Mouse (Mus musculus) cortical plate, adult 2 months (tissue): Measurements from ENCODE around the gene Fgf22.

Source experiments
- CTCF ChIP-seq: fragments of 200-500 bp; IDR thresholded peaks from 2 replicates; pipeline ENCODE4 v1.5.1; 2011; ENCODE audit warnings: mild to moderate bottlenecking, control low read depth, low read length; ENCODE audit not compliant: insufficient read depth; ENCODE audit errors: extremely low read depth
- POLR2A ChIP-seq: fragments of 200-500 bp; IDR thresholded peaks from 2 replicates; pipeline ENCODE4 v1.6.1; 2011; ENCODE audit warnings: mild to moderate bottlenecking, low read length, control low read depth; ENCODE audit not compliant: insufficient read depth; ENCODE audit errors: extremely low read depth

DNA sequence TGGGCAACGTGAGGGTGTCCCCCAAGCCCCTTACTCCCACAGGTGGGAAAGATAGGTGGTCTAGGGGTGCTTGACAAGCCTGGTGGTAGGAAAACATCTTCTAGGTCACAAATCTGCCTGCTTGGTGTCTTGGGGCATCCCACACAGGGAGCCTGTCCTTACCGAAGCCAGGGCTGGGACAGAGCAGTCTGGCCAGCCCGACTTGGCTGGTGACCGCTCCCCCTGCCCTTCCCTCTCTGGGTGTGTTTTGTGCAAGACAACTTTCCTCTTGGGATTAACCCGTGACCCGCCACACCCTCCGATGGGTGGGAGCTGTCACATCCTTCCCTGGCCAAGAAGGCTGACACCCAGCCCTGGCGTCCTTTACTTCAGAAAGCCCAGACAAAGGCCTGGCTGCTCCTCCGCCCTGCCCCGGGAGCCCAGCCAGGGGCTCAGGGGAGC is 39.6 kb downstream of the Fgf22 start:
- TF ChIP-seq CTCF: no peak
- no peak; the same call in 1 of the 2 replicates for TF ChIP-seq POLR2A
